Mouse (Mus musculus): ENCODE results near the gene Ajm1.

- TF ChIP-seq CTCF (IDR thresholded peaks at IDR 0.05; ENCODE audit: low read depth, low read length) (no peak), POLR2A (IDR thresholded peaks at IDR 0.05; ENCODE audit: extremely low read depth, insufficient read depth, low read length) (no peak)
These were observed 15.8 kb downstream of the Ajm1 start for GRCm38 (mm10) chr2:25565741-25566140.

Measured in liver, adult 2 months (tissue).